Mouse (Mus musculus) layer of hippocampus, adult 11-12 months (tissue): ENCODE data around the gene Prpf8.
A peak's percentile ranks its signal among the peaks of the same experiment; 100 is the strongest.

Experiments
- DNase-seq: peaks from one replicate; pipeline ENCODE4 v3.0.0; 2022; ENCODE audit warnings: low spot score

Gene Prpf8

DNA sequence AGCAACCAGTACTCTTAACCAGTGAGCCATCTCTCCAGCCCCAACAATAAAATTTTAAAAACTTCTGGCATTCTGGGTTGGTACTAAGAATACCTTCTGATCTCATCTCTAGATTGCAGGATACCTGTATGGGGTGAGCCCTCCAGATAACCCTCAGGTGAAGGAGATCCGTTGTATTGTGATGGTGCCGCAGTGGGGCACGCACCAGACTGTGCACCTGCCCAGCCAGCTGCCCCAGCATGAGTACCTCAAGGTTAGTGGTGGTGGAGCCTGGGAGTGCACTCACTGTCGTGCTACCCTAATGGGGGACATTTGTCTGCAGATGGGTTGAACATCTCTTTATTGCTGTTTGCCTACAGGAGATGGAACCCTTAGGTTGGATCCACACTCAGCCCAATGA is 21.5 kb downstream of the Prpf8 start:
- DNase-seq = no peak

- DNase-seq = no peak
Measured at GRCm38 (mm10) chr11:75508904-75509303, 22.3 kb downstream of the Prpf8 start.

- DNase-seq = peak; percentile 42
Measured at GRCm38 (mm10) chr11:75509741-75510626, 23.4 kb downstream of the Prpf8 start, which contains the start of gene Rilp. Rilp (plus strand) TSS chr11:75510094.

GRCm38 (mm10) chr11:75510627-75510993 is 24.0 kb downstream of the Prpf8 start:
- peak; percentile 93 for DNase-seq

GRCm38 (mm10) chr11:75511213-75511612 is 24.6 kb downstream of the Prpf8 start:
- DNase-seq = no peak

DNA sequence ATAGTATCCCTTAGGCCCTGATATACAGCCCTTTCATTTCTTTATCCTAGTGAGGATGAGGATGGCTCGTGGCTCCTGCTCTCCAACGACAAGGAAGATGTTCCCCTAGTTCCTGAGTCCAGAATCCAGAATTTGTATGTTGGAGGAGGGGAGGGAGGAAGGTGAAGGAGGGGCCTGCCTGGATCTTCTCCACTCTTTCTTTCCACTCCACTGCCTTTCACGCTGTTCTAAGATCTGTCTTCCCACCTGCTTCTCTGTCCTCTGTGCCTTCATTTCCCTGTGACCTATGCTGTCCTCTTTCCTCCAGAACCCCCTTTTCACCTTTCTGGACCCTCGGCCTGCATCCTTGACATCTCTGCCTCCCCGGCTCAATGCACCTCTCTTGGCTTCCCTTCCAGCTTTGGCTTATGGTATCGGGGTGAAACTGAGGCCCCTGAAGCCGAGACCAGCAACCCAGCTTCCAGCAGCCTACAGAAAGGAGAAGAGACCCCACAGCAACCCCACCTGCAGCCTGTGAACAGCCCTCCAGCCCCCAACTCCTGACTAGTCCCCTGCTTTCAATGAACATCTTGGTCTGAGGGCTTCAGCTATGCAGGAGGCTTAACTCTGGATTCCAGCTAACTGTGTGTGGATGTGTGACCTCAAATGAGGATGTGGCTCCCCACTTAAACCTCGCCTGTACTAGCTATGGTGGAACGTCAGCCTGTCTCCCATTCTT is 25.8 kb downstream of the Prpf8 start:
- no peak for DNase-seq

GRCm38 (mm10) chr11:75513336-75513735 is 26.7 kb downstream of the Prpf8 start, which contains the start of gene Scarf1:
Scarf1 (plus strand) TSS chr11:75513540.
- no peak for DNase-seq

- no peak for DNase-seq
Measured at GRCm38 (mm10) chr11:75515186-75515585, 28.6 kb downstream of the Prpf8 start.

GRCm38 (mm10) chr11:75519834-75520633 is 33.4 kb downstream of the Prpf8 start:
- DNase-seq = no peak

GRCm38 (mm10) chr11:75521609-75522008 is 35.0 kb downstream of the Prpf8 start:
- DNase-seq = no peak

GRCm38 (mm10) chr11:75522793-75523192 is 36.2 kb downstream of the Prpf8 start:
- DNase-seq = no peak

DNA sequence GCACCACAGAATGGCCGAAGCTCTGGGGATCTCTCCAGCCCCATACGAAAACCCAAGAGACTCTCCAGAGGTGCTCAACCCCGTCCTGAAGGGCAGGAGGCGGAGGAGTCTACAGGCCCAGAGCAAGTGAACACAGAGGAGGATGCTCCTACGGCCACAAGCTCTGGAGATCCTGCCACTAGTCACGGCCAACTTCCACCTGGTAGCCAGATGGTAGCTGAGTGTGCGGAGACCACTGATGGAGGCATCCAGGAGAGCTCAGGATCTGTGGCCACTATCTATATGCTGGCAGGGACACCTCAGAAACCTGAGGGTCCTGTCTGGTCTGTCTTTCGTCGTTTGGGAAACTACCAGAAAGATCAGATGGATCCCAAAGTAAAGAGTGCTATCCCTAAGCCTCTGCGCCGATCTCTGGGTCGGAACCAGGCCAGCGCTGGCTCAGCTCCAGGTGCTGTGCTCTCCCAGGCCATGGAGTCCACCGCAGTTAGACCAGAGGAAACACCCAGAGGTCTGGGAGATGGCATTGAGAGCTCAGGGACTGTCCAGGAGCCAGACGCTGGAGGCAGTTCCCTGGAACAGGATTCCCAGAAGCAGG is 39.0 kb downstream of the Prpf8 start:
- no peak for DNase-seq

- no peak for DNase-seq
Measured at GRCm38 (mm10) chr11:75526943-75527342, 40.3 kb downstream of the Prpf8 start.

DNA sequence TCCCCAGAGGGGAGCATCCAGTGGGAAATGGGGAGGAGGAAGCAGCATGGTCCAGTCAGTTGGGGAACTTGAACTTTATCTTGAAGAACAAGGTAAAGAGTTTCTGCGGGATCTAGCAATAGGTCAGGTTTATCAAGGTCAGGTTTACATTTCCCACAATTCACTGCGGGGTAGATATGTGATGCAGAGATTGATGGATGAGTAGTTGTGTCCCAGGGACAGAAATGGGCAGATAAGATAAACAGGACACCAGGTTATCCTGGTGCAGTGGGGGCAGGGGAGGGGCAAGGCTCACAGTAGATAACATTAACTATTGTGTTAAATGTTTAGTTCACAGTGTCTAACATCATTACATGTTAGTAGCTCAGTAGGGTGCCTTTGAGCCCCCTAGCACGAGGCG is 43.2 kb downstream of the Prpf8 start:
- DNase-seq = no peak

DNA sequence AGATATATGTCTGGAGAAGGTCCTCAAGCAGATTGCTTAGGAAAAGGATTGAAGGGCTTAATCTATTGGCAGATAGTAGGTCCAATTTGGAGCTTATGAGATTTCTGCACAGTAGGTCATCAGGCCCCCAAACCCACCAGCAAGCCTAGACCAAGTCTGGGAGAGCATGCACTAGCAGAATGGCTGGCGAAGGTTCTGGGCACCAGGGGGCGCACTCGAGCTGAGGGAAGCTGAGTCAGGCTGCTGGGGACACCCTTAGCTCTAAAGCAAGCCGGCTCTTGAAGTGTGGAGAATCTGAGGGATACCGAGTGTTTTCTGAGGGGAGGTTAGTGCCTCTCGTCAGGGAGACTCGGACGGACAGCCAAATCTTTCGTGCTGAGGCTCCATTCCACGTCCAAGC is 43.7 kb downstream of the Prpf8 start:
- peak; percentile 97 for DNase-seq

GRCm38 (mm10) chr11:75530845-75531373 is 44.3 kb downstream of the Prpf8 start:
- no peak for DNase-seq

DNA sequence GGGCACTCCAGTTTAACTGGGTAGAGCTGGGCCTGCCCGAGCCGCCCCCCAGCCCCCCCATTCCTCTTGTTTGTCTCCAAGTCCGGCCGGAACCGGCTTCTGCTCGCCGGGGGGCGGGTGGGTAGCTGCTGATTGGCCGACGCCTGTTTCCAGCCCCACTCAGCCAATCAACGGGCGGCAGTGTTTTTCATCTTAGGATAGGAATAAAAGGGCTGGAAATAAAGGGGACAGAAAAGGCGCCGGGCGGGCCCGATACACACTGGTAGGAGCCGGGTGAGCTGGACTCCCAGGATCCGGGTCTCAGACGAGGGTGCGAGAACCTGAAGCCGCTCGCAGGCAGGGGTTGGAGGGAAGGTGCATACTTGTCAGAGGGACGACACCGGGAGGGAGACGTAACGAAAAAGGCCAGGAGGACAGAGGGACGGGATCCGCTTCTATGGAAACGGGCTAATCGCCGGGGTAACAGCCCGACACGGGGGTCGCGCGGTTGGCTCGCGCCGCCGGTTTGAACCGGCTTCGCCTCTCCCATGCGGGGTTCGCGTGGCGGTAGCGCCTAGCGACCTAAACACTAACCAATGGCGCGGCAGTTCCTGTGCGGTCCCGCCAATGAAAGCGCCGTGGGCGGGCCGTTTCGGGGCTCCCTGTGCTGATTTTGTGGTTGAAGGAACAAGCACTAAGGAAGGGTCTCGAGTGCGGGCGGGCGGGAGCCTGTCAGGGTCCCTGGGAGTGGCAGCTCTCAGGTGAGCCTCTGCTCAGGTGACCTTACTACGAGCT is 45.0 kb downstream of the Prpf8 start, which contains the start of gene Slc43a2:
Gene Slc43a2, plus strand, starts transcription at position 226 of the 774 bp plus-strand sequence.
- peak; percentile 97 for DNase-seq

DNA sequence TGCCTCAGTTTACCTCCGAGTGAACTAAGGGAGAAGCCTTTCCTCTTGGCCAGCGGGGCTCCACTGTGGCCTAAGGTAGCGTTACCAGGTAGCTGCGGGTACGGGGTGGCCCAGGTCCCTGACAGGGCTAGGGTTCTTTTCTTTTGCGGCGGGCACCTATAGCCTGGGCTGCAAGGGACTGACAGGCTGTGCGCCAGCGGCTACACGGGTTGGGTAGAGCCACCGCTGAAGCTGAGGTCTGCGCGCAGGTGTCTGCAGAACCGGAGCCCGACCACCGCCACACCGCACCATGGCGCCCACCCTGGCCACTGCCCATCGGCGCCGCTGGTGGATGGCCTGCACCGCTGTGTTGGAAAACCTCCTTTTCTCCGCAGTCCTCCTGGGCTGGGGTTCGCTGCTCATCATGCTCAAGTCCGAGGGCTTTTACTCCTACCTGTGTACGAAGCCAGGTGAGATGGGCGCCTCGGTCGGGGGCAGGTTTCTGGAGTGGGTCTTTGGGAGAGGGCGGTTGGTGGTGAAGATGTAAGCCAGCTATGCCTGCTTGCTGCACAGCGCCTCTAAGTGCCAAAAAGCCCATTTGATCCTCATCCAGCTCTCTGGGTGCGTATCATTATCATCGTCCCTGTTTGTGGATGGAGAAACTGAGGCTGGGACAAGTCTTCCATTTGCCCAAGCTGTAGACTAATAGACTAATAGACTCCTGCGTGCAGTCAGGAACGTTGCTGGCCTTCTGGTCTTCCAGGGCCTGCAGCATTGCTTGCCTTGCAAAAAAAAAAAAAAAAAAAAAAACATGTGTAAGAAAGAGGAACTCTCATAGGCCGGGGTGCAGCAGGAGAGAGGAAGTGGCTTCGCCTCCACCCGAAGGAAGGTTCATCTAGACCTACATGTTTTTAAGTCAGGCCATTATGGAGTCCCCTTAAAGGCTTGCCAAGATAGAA is 46.0 kb downstream of the Prpf8 start:
- DNase-seq = no peak

GRCm38 (mm10) chr11:75533314-75534015 is 46.8 kb downstream of the Prpf8 start:
- DNase-seq = no peak
